In the genomic region with DNA sequence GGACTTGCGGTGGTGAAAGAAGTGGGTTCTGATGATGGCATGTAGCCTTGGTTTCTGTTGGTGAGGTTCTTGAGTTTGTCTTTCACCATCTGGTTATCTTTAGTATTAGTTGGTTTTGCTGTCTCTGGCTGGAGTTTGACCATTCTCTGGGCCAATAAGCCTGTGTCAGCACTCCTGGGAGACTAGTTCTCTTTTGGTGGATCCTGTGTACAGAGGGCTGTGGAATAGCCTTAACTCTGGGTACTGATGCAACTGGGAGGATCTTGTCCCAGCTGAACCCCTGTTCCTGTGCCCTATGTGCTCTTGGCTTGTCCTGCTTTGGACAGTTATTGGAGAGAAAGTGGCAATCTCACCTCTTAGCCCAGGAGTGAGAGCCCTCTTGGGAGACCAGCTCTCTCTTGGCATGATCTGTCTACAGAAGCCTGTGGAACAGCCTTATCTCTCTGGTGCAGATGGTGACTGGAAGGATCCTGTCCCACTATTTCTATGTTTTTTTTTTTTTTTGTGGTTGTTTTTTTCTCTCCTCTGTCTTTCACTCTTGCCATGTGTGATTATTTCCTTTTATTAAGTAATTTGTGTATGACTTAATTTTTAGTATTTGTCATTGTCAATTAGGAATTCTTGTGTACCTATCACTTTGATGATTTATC, we compare ENCODE assay signal across 17 mouse cellular contexts. TPM values are rescaled to one million over a fixed set of nuclear protein-coding genes. Genes with fewer than 3 reads are reported as not detected.
DNase-seq lines count a peak whose midpoint lies in the region; ATAC-seq and TF ChIP-seq lines count a peak whose summit lies in the region.
"Had no signal": no experiment of that assay in that cellular context is flagged by ENCODE, and none has a peak within 500 bp of the region (broad histone marks: within the 10 kb centered on the region; RNA-seq: fewer than 3 reads in every experiment).

No protein-coding gene starts in this region.

- no peaks in the 10 kb centered on the region for H3K27me3 ChIP-seq in lung, embryonic 14.5 days (ENCODE audit: insufficient read depth, low read length)
- no peaks in the 10 kb centered on the region for H3K27me3 ChIP-seq in liver, embryonic 11.5 days (replicated peaks; ENCODE audit: control insufficient read depth, insufficient read depth, low read length)
- no peaks in the 10 kb centered on the region for H3K27me3 ChIP-seq in neural tube, embryonic 15.5 days (replicated peaks)

- H3K4me2 ChIP-seq in lung, embryonic 14.5 days: no peak overlapping the region
- peak overlapping the region; percentile 19; the same call in 1 of the 2 replicates for H3K4me2 ChIP-seq in liver, embryonic 11.5 days
- no peak overlapping the region for H3K4me2 ChIP-seq in neural tube, embryonic 15.5 days

- no peaks in the 10 kb centered on the region for H3K4me1 ChIP-seq in lung, embryonic 14.5 days (ENCODE audit: insufficient read depth)
- H3K4me1 ChIP-seq in liver, embryonic 11.5 days (replicated peaks; ENCODE audit: control insufficient read depth, insufficient read depth, low read length): no peaks in the 10 kb centered on the region; the same call in 1 of the 2 replicates
- no peaks in the 10 kb centered on the region for H3K4me1 ChIP-seq in neural tube, embryonic 15.5 days
- H3K4me1 ChIP-seq: midbrain, embryonic 10.5 days had no signal

- no peaks in the 10 kb centered on the region for H3K9me3 ChIP-seq in lung, embryonic 14.5 days (ENCODE audit: low read depth, low read length)
- H3K9me3 ChIP-seq in liver, embryonic 11.5 days (ENCODE audit: control insufficient read depth, low read length): no peaks in the 10 kb centered on the region
- H3K9me3 ChIP-seq in neural tube, embryonic 15.5 days (replicated peaks): no peaks in the 10 kb centered on the region
- H3K9me3 ChIP-seq: midbrain, embryonic 10.5 days had no signal

- no peak overlapping the region for H3K4me3 ChIP-seq in lung, embryonic 14.5 days (ENCODE audit: low read depth, low read length)
- no peak overlapping the region for H3K4me3 ChIP-seq in liver, embryonic 11.5 days (ENCODE audit: low read depth, low read length)
- H3K4me3 ChIP-seq in neural tube, embryonic 15.5 days (replicated peaks): no peak overlapping the region
- H3K4me3 ChIP-seq: midbrain, embryonic 10.5 days had no signal

- DNase-seq in lung, embryonic 14.5 days: no peak
- DNase-seq in lung, postnatal 14 days: no peak
- peak; percentile 81 for DNase-seq in c-Kit-negative CD71-positive TER-119-positive erythroid progenitor cells, embryonic 14.5 days (ENCODE audit: low read depth, low spot score)
- peak; percentile 34 for DNase-seq in liver, embryonic 11.5 days (ENCODE audit: low spot score)
- DNase-seq in spleen, postnatal 10 days (ENCODE audit: low spot score in 2 of 2): peak; percentile 55 to 61
- no peak for DNase-seq in frontal cortex, postnatal 25 days (ENCODE audit: low spot score in 2 of 2)
- no peak for DNase-seq in urinary bladder, postnatal 14 days (ENCODE audit: low spot score)
- DNase-seq: adrenal gland, adult 2 months; gastrocnemius, postnatal 36 days; kidney, postnatal 25 days had no signal

- ATAC-seq in lung, embryonic 14.5 days (ENCODE audit: insufficient read depth): peak; percentile 62; the same call in 1 of the 2 replicates
- peak; percentile 99 for ATAC-seq in liver, embryonic 11.5 days (replicated peaks; ENCODE audit: low FRiP score)
- ATAC-seq in neural tube, embryonic 15.5 days (ENCODE audit: low FRiP score): no peak
- ATAC-seq: hindbrain, embryonic 16.5 days had no signal

- no peak for TF ChIP-seq CTCF in lung, embryonic 14.5 days (IDR thresholded peaks at IDR 0.05; ENCODE audit: low read depth)

- H3K9ac ChIP-seq in lung, embryonic 14.5 days: no peak overlapping the region
- no peak overlapping the region for H3K9ac ChIP-seq in liver, embryonic 11.5 days (ENCODE audit: low read depth, low read length)
- H3K9ac ChIP-seq in neural tube, embryonic 15.5 days (replicated peaks): no peak overlapping the region

- no peaks in the 10 kb centered on the region for H3K36me3 ChIP-seq in lung, embryonic 14.5 days (ENCODE audit: insufficient read depth)
- H3K36me3 ChIP-seq in liver, embryonic 11.5 days (ENCODE audit: control insufficient read depth, insufficient read depth, low read length): no peaks in the 10 kb centered on the region
- H3K36me3 ChIP-seq in neural tube, embryonic 15.5 days: no peaks in the 10 kb centered on the region
- H3K36me3 ChIP-seq: midbrain, embryonic 10.5 days had no signal

- peak overlapping the region; percentile 18; the same call in 1 of the 2 replicates for H3K27ac ChIP-seq in lung, embryonic 14.5 days (ENCODE audit: low read depth)
- peak overlapping the region; percentile 83 for H3K27ac ChIP-seq in liver, embryonic 11.5 days (ENCODE audit: low read depth, low read length)
- H3K27ac ChIP-seq in neural tube, embryonic 15.5 days (replicated peaks): no peak overlapping the region
- H3K27ac ChIP-seq: midbrain, embryonic 10.5 days had no signal

- 89% methylated on average over 1 of the region's 1 CpGs for WGBS in lung, embryonic 14.5 days
- 81% methylated on average over 1 of the region's 1 CpGs for WGBS in liver, embryonic 11.5 days
- 97% methylated on average over 1 of the region's 1 CpGs for WGBS in neural tube, embryonic 15.5 days

RNA-seq across cellular contexts. Expression of a gene that starts 3.2 kb away (rescaled TPM):
- polyA plus RNA-seq in lung, embryonic 14.5 days (2014; fragmentation: Nextera tagmentation; extraction: Ambion mirVana): not detected in 2 replicates
- 0.32 and 0.38 TPM in 2 replicates for polyA plus RNA-seq in liver, embryonic 11.5 days (2014; fragmentation: Nextera tagmentation; extraction: Ambion mirVana)
- 0.31 TPM in 1 of 2 replicates, not detected in the other for polyA plus RNA-seq in neural tube, embryonic 15.5 days (2015; fragmentation: Nextera tagmentation; extraction: Ambion mirVana)
- polyA plus RNA-seq: adrenal gland, adult 2 months; cortical plate, adult 2 months; hindbrain, embryonic 16.5 days; small intestine, adult 2 months had no signal

RNA-seq across cellular contexts. Expression of a gene that starts 15.3 kb away (rescaled TPM):
- polyA plus RNA-seq in lung, embryonic 14.5 days (2014; fragmentation: Nextera tagmentation; extraction: Ambion mirVana): not detected in 2 replicates
- polyA plus RNA-seq in liver, embryonic 11.5 days (2014; fragmentation: Nextera tagmentation; extraction: Ambion mirVana): not detected in 2 replicates
- not detected in 2 replicates for polyA plus RNA-seq in neural tube, embryonic 15.5 days (2015; fragmentation: Nextera tagmentation; extraction: Ambion mirVana)
- polyA plus RNA-seq: adrenal gland, adult 2 months; cortical plate, adult 2 months; heart, postnatal 0 days; hindbrain, embryonic 16.5 days; limb, embryonic 14.5 days; midbrain, embryonic 10.5 days; small intestine, adult 2 months had no signal

RNA-seq across cellular contexts. Expression of a gene that starts 31.0 kb away (rescaled TPM):
- polyA plus RNA-seq in lung, embryonic 14.5 days (2014; fragmentation: Nextera tagmentation; extraction: Ambion mirVana): 0.21 TPM in 1 of 2 replicates, not detected in the other
- 0.92 and 1.8 TPM in 2 replicates for polyA plus RNA-seq in liver, embryonic 11.5 days (2014; fragmentation: Nextera tagmentation; extraction: Ambion mirVana)
- polyA plus RNA-seq in neural tube, embryonic 15.5 days (2015; fragmentation: Nextera tagmentation; extraction: Ambion mirVana): 0.18 TPM in 1 of 2 replicates, not detected in the other
- polyA plus RNA-seq: cortical plate, adult 2 months; hindbrain, embryonic 16.5 days; midbrain, embryonic 10.5 days; small intestine, adult 2 months had no signal

Comparison
In these comparisons a context has a peak if more than half of its experiments do, and no peak if none do; other contexts are left out.
1. DNase-seq: peak in c-Kit-negative CD71-positive TER-119-positive erythroid progenitor cells, embryonic 14.5 days (single experiment), liver, embryonic 11.5 days (single experiment) and spleen, postnatal 10 days (2 of 2); none in lung, embryonic 14.5 days (single experiment), lung, postnatal 14 days (single experiment), frontal cortex, postnatal 25 days (0 of 2) and urinary bladder, postnatal 14 days (single experiment).